Mouse (Mus musculus): Measurements from ENCODE around the gene Hacl1.
"Not testable (repeated sequence)": the region's sequence is repeated elsewhere in the genome, so short reads cannot be mapped to it uniquely, and the experiment has no call there.

The Hacl1 gene

DNA sequence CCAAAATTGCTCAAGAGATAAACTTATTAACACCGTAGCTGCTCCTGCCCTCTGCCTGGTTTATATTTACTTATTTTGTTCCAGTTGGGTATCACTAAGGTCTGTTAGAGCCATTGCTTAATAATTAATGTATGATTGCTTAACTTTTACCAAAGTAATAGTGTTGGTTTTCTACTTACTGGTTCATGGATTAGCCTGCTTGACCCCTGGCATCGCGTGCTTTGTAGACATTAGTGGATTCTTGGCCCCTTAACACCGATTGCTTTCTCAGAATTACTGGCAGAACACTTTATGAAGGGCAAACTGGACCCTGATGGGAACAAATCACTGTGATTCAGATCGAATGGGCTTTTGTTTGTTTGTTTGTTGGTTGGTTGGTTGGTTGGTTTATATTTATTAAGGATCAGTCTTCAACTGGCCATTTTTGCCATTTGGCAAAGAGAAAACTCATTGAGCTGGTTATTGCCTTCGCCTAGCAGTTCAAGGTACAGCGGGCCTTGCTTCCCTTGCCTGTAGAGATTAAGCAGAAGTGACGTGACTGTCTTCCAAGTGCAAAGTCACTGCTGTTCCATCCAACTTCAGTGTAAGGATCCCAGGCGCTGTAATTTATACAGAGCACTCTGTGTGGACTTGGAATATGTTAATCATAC lies 545 bp upstream of the Hacl1 start:
- no peak for DNase-seq (ENCODE audit: low spot score in 2 of 2)

DNA sequence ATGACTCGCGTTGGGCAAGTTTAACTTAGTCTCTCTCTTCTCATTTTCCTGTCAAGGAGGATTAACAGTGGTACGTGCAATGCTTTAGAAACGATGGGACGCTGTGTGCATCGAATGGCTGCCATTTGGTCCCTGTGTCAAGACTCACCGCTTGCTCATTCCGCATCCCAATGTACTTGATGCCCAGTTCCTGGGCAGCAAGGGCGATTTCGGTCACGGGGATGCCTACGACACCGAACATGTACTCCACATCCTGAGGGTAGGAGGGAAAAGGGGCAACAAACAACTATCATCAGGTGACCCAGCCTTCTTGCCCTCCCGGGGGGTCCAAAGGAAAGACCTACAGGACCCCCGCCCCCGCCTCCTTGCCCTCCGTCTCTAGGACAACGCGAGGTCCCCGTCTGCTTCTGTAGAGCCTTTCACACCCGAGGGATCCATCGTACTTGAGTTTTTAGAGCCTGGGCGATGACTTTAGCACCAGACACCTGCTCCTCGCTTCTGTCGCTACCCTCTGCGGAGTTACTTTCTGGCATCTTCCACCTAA lies 668 bp downstream of the Hacl1 start, which contains the start of gene Gm49387:
Gene Gm49387, minus strand, starts transcription at position 533 of the 544 bp plus-strand sequence.
- no peak for DNase-seq (ENCODE audit: low spot score in 2 of 2)

DNA sequence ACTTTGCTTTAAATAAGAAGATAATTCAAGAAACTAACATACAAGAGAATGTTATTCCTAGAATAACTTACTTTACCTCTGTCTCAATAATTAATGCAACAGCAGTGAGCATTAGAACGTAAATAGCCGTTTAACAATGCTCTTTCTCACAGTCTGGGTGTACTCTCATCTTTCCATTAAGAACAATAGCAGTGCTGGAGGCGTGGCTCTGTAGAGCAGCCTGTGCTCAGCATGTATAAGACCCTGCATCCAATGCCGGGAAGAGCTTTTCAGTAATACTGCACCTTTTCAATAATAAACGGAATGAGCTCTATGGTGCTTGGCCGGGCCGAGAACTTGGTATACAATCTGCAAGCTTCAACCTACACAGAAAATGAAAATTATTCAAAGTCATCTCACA lies 10.4 kb downstream of the Hacl1 start:
- no peak for DNase-seq (ENCODE audit: low spot score in 2 of 2)

DNA sequence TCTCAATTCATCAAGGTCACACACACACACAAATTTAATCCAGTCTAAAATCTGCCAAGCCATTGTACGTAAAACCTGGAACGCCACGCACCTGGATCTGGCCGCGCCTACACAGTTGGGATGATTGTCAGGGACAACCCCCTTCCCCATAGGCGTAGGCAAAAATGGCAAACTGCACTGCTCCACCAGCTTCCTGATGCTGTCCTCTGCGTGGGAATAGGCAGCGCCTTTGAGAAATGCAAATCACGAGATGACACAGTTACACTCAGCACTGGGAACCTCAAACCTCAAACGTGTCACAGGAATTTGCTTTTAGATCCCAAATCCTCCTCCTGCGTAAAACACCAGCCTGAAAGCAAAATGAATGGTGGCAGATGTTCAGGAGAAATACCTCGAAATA lies 18.3 kb downstream of the Hacl1 start:
- no peak for DNase-seq (ENCODE audit: low spot score in 2 of 2)

DNA sequence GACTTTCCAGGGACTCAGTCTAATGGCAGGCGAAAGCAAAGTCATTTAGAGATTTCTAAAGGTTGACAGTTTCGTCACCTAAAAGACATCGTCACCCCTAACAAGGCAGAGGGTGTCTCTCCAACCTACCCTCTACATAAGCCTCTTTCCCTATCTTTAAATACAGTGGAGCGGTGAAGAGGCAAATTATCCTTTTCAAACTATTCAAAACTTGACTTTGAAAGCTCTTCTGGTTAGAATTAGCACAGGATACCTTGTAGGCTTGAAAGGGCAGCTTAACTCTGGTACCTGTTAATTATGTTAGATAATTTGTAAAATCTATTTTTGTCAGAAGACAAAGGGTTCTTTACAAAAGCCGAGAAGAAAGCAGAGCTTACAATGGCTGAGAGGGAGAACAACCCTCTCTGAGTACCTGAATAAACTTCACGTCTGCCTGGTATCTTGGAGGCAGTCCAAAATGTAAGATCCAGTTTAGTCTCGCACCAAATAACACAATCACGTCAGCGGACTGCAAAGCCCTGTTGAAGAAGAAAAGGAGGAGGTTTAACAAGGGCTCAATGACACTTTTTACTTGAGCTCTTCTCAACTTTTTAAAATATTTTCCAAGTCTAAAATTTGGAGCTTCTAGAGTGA lies 20.4 kb downstream of the Hacl1 start:
- no peak for DNase-seq (ENCODE audit: low spot score in 2 of 2)

DNA sequence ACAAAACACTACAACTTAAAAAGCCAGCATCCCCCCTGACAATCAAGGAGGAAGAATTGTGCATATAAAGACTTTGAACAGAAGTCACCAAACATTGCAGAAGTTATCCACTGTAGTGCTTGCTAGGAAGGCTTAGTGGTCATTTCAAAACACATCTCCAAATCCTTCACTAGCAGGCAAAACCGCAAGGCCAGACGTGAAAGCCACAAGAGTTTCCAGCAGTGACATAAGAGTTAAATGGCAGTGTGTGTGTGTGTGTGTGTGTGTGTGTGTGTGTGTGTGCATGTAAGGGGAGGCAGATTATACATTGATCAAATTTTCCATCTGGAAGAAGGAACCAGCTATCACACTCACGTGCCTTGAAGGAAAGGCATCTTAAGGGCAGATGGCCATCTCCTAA lies 23.1 kb downstream of the Hacl1 start:
- DNase-seq (ENCODE audit: low spot score in 2 of 2), result no peak

DNA sequence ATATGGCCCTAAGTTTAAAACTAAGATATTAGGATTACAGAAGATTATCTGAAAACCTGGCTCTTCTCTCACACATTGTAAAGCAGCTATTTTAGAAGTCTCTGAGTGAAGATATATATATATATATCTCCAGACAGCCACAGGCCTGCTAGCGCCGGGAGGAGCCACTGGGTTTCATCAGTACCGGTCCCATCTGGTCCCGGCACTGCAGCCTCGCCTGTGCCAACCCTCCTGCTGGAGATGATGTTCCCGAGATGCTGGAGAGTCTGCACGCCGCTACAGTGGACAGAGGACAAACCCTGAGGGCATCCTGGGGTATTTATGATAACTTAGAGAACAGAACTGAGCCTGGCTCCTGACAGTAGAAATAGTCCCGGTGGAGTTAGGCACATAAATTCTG lies 23.9 kb downstream of the Hacl1 start:
- no peak for DNase-seq (ENCODE audit: low spot score in 2 of 2)

DNA sequence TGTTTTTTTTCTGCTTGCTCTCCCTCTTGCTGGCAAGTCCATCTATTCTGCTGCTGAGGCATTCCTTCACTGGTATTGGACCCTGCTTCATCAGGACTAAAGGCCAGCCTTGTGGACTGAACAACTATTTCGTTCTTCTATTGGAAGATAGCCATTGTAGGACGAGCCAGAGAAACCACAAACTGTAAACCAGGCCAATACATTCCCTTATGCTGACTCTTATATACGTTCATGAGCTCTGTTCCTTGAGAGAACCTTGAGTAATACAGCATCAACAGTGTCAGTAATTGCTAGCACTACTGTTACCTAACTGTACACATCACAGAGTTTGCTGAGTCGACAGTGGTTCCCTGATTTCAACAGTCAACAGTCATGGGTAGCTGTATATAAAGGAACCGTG lies 27.4 kb downstream of the Hacl1 start:
- DNase-seq (ENCODE audit: low spot score in 2 of 2), result no peak

DNA sequence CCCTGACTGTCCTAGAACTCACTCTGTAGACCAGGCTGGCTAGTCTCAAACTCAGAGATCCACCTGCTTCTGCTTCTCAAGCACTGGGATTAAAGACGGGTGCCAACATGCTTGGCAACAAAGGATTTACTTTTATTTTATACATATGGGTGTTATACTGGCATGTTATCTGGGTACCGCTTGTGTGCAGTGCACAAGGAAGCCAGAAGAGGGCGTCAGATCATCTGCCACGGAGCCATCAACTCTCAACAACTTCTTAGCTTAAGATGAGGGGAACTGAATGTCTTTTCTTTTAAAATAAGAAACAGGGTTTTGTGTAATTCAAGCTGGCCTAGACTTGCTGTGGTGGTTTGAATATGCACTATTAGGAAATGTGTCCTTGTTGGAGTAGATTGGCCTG lies 29.1 kb downstream of the Hacl1 start:
- no peak for DNase-seq (ENCODE audit: low spot score in 2 of 2)

DNA sequence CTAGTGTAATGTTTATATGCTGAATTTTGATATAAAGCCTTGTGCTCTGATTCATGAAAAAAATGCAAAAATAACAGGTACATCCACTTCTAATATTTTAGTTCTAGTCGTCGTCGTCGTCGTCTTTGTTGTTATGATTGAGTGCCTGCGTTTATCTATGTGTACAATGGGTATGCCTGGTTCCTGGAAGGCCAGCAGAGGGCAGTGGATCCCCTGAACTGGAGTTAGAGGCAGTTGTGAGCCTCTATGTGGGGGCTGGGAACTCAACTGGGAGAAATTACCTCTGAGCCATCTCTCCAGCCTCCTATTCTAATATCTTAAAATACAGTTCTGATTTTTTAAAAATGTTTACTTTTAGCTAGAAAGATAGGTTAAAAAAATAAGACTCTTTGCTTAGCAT lies 35.6 kb downstream of the Hacl1 start:
- DNase-seq (ENCODE audit: low spot score in 2 of 2), result no peak

DNA sequence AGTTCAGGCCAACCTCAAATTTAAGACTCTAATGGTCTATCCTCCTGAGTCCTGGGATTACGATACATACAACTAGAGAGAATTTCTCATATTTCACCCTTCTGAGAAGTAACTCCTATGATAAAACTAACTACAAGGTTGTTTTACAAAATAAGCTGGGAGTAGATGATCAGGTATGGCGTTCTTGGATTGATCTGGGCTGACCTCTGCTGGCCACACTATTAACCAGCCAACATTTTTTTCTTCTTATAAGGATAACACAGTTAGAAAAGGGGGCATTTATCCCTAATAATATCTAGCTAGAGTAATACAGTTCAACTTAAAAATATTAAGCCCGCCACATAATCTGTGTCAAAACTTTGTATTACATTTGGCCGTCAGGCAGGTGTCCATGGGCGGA lies 36.2 kb downstream of the Hacl1 start:
- DNase-seq (ENCODE audit: low spot score in 2 of 2), result no peak

DNA sequence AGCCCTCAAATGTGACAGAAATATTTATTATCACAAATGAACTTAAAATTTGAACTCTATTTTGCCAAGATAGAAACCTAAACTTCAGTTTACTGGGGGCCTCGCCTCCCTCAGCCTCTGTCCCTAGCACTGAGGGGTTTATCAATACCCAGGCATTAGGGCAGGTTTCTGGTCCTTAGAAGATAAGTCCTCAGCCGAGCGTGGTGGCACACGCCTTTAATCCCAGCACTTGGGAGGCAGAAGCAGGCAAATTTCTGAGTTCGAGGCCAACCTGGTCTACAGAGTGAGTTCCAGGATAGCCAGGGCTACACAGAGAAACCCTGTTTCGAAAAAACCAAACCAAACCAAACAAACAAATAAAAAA lies 38.5 kb downstream of the Hacl1 start:
- not testable (repeated sequence) for DNase-seq (ENCODE audit: low spot score in 2 of 2)

DNA sequence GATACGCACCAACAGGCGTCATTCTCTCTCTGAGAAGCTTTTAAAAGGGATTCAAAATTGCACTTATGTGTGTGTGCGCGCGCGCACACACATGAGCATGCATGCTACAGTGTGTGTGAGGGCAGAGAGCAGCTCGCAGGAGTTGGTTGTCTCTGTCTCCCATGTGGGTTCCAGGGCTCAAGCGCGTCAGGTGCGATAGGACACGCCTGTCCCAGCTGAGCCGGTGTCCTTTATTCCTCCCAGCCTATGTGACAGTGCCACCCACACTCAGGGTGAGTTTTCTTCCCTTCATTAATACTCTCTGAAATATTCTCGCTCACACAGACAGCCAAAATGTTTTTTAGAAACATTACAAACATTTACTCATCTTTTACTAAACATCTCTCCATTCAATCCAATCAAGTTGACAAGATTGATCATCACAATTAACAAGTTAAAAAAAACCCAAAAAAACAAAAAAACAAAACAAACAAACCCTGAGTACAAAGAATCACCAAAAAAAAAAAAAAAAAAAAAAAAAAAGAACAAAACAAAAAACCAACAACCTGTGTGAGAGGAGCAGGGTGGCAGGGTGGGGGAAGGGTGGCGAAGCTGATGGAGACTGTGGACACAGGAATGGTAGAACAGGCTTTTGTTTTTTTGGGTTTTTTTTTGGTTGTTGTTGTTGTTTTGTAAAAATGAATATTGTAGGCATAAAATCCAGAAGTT lies 39.0 kb downstream of the Hacl1 start:
- no peak for DNase-seq (ENCODE audit: low spot score in 2 of 2)

DNA sequence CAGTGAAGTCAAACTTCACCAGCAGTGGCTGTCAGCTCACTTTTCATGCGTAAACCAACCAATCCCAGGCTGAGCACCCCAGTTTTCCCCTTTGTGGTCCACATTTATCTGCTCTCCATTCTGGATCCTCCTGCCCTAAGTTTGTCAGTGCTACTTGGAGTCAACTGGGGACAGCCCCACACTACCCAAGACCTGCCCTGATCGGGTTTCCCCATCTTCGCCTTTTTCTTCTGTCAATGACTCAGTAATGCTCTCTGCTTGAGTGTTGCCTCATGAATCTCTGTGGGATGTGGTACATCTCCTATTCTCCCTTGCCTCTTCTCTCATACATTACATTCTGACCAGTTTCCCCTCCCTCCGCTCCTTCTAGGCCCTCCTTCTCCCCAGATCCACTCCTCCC lies 43.6 kb downstream of the Hacl1 start:
- DNase-seq (ENCODE audit: low spot score in 2 of 2), result no peak

DNA sequence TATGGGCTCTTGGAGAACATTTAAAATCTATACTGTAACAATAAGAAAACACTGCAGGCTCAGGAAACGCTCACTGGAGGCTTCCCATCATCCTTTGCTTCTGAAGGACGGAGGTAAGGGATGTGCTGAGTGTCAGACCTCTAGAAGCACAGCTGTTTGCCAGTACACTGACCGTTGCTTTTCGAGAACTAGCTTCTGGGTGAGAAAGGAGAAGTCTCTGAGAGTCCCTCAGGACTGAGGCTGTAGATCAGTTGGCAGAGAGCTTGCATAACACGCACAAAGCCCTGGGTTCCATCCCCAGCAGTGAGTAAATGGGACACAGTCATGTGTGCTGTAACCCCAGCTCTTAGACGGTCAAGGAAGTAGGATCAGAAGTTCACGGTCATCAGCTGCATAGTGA lies 44.7 kb downstream of the Hacl1 start:
- no peak for DNase-seq (ENCODE audit: low spot score in 2 of 2)

DNA sequence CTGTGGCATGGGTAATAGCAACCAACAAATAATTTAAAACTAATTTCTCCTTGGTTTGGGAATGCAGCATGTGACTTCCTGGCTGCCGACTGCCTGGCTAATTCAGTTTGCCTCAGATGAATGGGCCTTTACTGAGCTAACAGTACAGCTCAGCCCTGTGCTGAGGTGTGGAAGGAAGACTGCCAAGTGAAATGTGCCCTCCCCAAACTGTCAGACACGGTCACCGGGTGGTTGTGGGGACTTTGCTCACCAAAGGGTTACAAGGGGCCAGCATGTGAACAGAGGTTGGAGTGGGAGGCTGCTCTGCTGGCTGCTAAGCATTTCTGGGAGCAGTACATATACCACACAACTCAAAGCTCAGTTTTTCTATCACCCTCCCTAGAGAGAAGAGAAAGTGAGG lies 46.4 kb downstream of the Hacl1 start:
- no peak for DNase-seq (ENCODE audit: low spot score in 2 of 2)

DNA sequence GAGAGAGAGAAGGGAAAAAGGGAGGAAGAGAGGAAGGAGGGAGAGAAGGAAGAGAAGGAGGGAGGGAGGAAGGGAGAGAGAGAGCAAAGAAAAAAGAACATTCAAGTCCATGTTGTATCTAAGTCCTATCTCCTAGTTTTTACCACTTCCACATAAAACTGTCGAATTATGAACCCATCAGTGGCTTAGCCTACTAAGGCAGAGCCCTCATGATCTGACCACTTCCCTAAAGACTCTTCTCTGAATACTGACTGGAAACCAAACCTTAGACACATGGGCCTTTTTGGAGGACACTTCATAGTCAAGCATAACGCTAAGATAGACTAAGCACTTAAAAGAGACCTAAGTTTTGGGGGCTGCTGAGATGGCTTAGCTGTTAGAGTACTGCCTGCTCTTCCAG lies 48.0 kb downstream of the Hacl1 start:
- no peak for DNase-seq (ENCODE audit: low spot score in 2 of 2)

DNA sequence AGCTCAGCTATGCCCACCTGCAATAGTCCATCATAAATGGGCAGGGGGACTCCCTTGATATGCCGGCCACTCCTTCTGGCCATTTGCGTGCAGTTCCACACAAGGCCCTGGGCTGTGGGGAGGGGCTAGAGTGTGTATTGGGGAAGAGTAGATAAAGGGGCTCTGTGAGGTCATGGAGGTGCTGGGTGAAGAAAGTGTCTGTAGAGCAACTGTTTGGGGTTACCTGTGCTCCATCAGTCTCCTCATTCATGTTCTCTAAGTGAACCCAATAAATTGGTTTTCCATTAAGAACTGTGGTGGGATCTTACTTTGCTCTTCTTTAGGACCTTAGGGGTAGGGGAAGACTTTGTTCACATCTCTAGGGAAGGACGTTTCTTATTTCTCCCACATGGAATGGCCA lies 49.8 kb downstream of the Hacl1 start, which contains the start of gene Colq:
Gene Colq, minus strand, starts transcription at position 101 of the 400 bp plus-strand sequence.
- DNase-seq (ENCODE audit: low spot score in 2 of 2), result no peak

DNA sequence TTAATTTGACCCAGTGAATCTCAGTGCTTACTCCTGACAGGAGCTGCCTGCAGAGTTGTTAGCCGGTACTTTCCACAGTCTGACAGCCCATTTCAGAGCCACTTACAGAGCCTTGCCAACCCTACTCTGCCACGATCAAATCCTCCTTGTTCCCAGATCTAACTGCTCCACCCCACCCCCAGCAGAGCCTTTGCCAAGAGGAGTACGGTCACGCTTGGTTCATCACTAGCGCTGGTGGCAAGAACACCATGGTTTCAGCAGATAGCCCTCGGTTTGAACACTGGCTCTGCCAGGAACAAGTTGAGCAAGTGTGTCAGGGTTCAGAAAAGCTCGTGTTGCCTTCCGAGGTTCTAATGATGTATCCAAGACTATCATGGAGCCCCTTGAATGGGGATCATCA lies 54.6 kb downstream of the Hacl1 start:
- DNase-seq (ENCODE audit: low spot score in 2 of 2), result peak in 1 of 2 experiments; percentile 9

DNA sequence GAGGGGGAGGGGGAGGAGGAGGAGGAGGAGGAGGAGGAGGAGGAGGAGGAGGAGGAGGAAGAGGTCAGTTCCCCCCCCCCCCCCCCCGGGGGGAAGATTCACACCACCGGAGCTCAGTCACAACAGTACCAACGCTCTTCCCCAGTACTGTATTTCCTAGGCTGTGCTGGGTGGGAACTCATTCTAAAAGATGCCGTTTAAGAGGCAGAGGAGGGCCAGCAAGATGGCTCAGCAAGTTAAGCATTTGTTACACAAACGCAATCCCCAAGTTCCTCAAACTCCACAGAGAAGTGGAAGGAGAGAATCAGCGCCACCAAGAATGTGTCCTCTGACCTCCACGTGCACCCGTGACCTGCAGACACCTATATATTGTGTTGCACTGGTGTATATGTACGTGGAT lies 58.0 kb downstream of the Hacl1 start:
- no peak for DNase-seq (ENCODE audit: low spot score in 2 of 2)

DNA sequence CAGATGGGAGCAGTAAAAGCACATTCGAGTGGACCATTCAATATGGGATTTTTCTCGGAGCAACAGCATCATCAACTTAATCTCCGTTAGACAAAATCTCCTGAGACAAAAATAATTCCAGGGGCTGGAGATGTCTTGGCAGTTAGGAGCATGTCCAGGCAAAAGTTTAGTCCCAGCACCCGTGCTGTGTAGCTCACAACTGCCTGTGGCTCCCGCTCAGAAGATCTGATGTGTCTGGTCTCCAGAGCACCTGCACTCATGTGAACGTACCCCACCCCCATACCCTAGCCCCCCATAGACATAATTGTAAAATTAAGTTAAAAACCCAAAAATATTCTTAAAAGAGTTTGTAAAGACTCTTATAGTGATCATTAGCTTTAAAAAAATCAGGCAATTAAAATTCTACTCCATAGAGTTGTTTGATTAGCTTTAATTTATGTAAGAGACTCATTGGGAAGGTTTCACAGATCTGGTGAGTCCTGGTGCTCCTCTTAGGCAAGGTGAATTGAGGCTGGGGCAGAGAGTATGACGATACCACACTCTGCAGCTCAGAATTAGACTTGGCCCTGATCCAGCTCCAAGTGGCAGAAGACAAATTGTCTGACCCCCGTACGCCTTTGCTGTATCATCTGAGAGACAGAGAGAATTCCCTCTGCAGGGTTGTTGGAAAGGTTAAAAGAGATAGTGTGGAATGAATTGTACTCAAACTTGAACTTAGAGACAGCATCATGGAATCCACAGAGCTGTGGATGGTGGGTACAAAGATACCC lies 62.9 kb downstream of the Hacl1 start:
- DNase-seq (ENCODE audit: low spot score in 2 of 2), result no peak

Data from urinary bladder, postnatal 36 days (tissue).